In the genomic region with DNA sequence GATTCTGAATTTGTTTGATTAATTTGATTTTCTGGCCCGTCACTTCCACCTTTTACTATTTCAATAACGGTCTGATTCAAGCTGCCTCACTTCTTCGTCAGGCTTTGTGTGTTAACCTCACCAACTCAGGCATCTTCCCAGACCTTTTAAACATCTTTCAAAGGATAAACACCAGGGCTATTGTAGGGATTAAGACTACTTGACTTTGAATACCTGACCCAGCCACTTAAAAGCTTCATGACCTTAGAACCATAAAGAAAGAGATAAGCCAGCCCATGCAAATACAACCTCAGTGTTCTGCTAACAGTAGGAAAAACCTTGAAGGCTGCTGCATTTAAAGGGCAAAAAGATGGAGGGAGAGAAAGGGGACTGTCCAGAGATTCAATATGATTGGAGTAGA, we compare ENCODE assay signal across 23 mouse cellular contexts.
"Had no signal": no experiment of that assay in that cellular context is flagged by ENCODE, and none has a peak within 500 bp of the region (broad histone marks: within the 10 kb centered on the region; RNA-seq: fewer than 3 reads in every experiment).

No protein-coding gene starts in this region.

- H3K9me3 ChIP-seq: heart, embryonic 10.5 days; heart, embryonic 12.5 days; hindbrain, embryonic 13.5 days; hindbrain, embryonic 15.5 days; limb, embryonic 10.5 days; limb, embryonic 12.5 days; liver, embryonic 15.5 days had no signal

- H3K4me2 ChIP-seq: heart, embryonic 12.5 days; hindbrain, embryonic 13.5 days; hindbrain, embryonic 15.5 days; limb, embryonic 12.5 days; liver, embryonic 11.5 days; liver, embryonic 13.5 days; liver, embryonic 15.5 days had no signal

- H3K36me3 ChIP-seq: heart, embryonic 10.5 days; heart, embryonic 12.5 days; hindbrain, embryonic 13.5 days; hindbrain, embryonic 15.5 days; limb, embryonic 10.5 days; limb, embryonic 12.5 days; liver, embryonic 13.5 days; liver, embryonic 15.5 days had no signal

- H3K9ac ChIP-seq: heart, embryonic 12.5 days; hindbrain, embryonic 13.5 days; hindbrain, embryonic 15.5 days; limb, embryonic 12.5 days; liver, embryonic 13.5 days; liver, embryonic 15.5 days had no signal

- H3K27me3 ChIP-seq: heart, embryonic 12.5 days; hindbrain, embryonic 13.5 days; hindbrain, embryonic 15.5 days; liver, embryonic 13.5 days; liver, embryonic 15.5 days had no signal

- DNase-seq: gastrocnemius, postnatal 14 days; gastrocnemius, postnatal 36 days; heart, adult 18-20 months; heart, postnatal 10 days; kidney, adult 18-20 months; kidney, adult 8-10 months; kidney, postnatal 10 days; kidney, postnatal 25 days; kidney, postnatal 4 days; liver; liver, embryonic 13.5 days had no signal

- H3K27ac ChIP-seq: heart, embryonic 10.5 days; hindbrain, embryonic 13.5 days; hindbrain, embryonic 15.5 days; hindbrain, postnatal 0 days; layer of hippocampus, adult 2 months; left cerebral cortex, adult 2 months; limb, embryonic 10.5 days; limb, embryonic 12.5 days; liver, embryonic 13.5 days; liver, embryonic 15.5 days had no signal

- H3K4me1 ChIP-seq: heart, embryonic 10.5 days; heart, embryonic 12.5 days; hindbrain, embryonic 13.5 days; limb, embryonic 10.5 days; limb, embryonic 12.5 days; liver, embryonic 13.5 days; liver, embryonic 15.5 days had no signal

- H3K4me3 ChIP-seq: heart, embryonic 10.5 days; heart, embryonic 12.5 days; hindbrain, embryonic 13.5 days; hindbrain, embryonic 15.5 days; layer of hippocampus, adult 2 months; left cerebral cortex, adult 2 months; limb, embryonic 10.5 days; limb, embryonic 12.5 days; liver, embryonic 13.5 days; liver, embryonic 15.5 days had no signal

- ATAC-seq: hindbrain, postnatal 0 days; intestine, postnatal 0 days had no signal
